Mouse (Mus musculus): ENCODE results near the gene Ddx28. TPM values are rescaled to one million over a fixed set of nuclear protein-coding genes. Genes with fewer than 3 reads are reported as not detected.
"Not testable (repeated sequence)": the region's sequence is repeated elsewhere in the genome, so short reads cannot be mapped to it uniquely, and the experiment has no call there.

Gene Ddx28
- polyA plus RNA-seq, 1 experiment from 2014 or later: 19.9 TPM

- Histone ChIP-seq H3K36me3 (peaks cover 17% of the 10 kb centered on the region), H3K4me1 (peaks cover 6% of the 10 kb centered on the region; the same call in 1 of the 2 replicates), H3K9me3 (replicated peaks) (no peaks in the 10 kb centered on the region), H3K9ac (no peak overlapping the region), H3K4me3 (no peak overlapping the region), H3K27ac (no peak overlapping the region), H3K27me3 (no peaks in the 10 kb centered on the region), H3K4me2 (replicated peaks) (no peak overlapping the region)
- 96% methylated on average over 11 of the region's 11 CpGs for WGBS
- ATAC-seq (ENCODE audit: low FRiP score): no peak
Measured at GRCm38 (mm10) chr8:106046872-106047559, 35.3 kb upstream of the Ddx28 start.

- Histone ChIP-seq H3K4me2 (replicated peaks) (no peak overlapping the region), H3K27me3 (no peaks in the 10 kb centered on the region), H3K9ac (no peak overlapping the region), H3K9me3 (replicated peaks) (no peaks in the 10 kb centered on the region), H3K4me3 (no peak overlapping the region), H3K4me1 (peaks cover 6% of the 10 kb centered on the region; the same call in 1 of the 2 replicates), H3K27ac (no peak overlapping the region), H3K36me3 (peaks cover 3% of the 10 kb centered on the region; the same call in 1 of the 2 replicates)
- ATAC-seq (ENCODE audit: low FRiP score): no peak
- WGBS: 87% methylated on average over 3 of the region's 3 CpGs
Measured at GRCm38 (mm10) chr8:106044151-106044550, 32.5 kb upstream of the Ddx28 start.

- Histone ChIP-seq H3K9me3 (replicated peaks) (no peaks in the 10 kb centered on the region), H3K27me3 (no peaks in the 10 kb centered on the region), H3K36me3 (peaks cover 3% of the 10 kb centered on the region; the same call in 1 of the 2 replicates), H3K4me2 (replicated peaks) (no peak overlapping the region), H3K4me1 (peaks cover 6% of the 10 kb centered on the region; the same call in 1 of the 2 replicates), H3K4me3 (no peak overlapping the region), H3K9ac (no peak overlapping the region), H3K27ac (no peak overlapping the region)
- ATAC-seq (ENCODE audit: low FRiP score): no peak
- 74% methylated on average over 2 of the region's 2 CpGs for WGBS
Measured at GRCm38 (mm10) chr8:106043055-106043454, 31.4 kb upstream of the Ddx28 start.

- WGBS: 75% methylated on average over 4 of the region's 4 CpGs
- peaks cover 6% of the 10 kb centered on the region; the same call in 1 of the 2 replicates for H3K36me3 ChIP-seq
- no peak for ATAC-seq (ENCODE audit: low FRiP score)
Measured at GRCm38 (mm10) chr8:106040218-106040617, 28.5 kb upstream of the Ddx28 start.

GRCm38 (mm10) chr8:106039605-106040004 is 27.9 kb upstream of the Ddx28 start:
- no peaks in the 10 kb centered on the region for H3K27me3 ChIP-seq
- H3K4me1 ChIP-seq: peaks cover 6% of the 10 kb centered on the region; the same call in 1 of the 2 replicates
- no peak overlapping the region for H3K27ac ChIP-seq
- no peaks in the 10 kb centered on the region for H3K9me3 ChIP-seq (replicated peaks)
- no peak for ATAC-seq (ENCODE audit: low FRiP score)
- H3K4me2 ChIP-seq (replicated peaks): no peak overlapping the region
- H3K36me3 ChIP-seq: peaks cover 6% of the 10 kb centered on the region; the same call in 1 of the 2 replicates
- no peak overlapping the region for H3K9ac ChIP-seq
- 86% methylated on average over 4 of the region's 4 CpGs for WGBS
- H3K4me3 ChIP-seq: no peak overlapping the region

More at GRCm38 (mm10) chr8:106040218-106040617, 28.5 kb upstream of the Ddx28 start:
- Histone ChIP-seq H3K4me1 (peaks cover 6% of the 10 kb centered on the region; the same call in 1 of the 2 replicates), H3K9me3 (replicated peaks) (no peaks in the 10 kb centered on the region), H3K4me2 (replicated peaks) (no peak overlapping the region), H3K27ac (no peak overlapping the region), H3K4me3 (no peak overlapping the region), H3K9ac (no peak overlapping the region), H3K27me3 (no peaks in the 10 kb centered on the region)

- Histone ChIP-seq H3K4me3 (no peak overlapping the region), H3K9ac (no peak overlapping the region), H3K27ac (no peak overlapping the region), H3K4me2 (replicated peaks) (no peak overlapping the region), H3K4me1 (no peaks in the 10 kb centered on the region), H3K9me3 (replicated peaks) (no peaks in the 10 kb centered on the region), H3K36me3 (peaks cover 6% of the 10 kb centered on the region; the same call in 1 of the 2 replicates), H3K27me3 (no peaks in the 10 kb centered on the region)
- 92% methylated on average over 10 of the region's 10 CpGs for WGBS
- ATAC-seq (ENCODE audit: low FRiP score): no peak
Measured at GRCm38 (mm10) chr8:106038721-106039120, 27.0 kb upstream of the Ddx28 start.

- Histone ChIP-seq H3K9me3 (replicated peaks) (no peaks in the 10 kb centered on the region), H3K27ac (no peak overlapping the region), H3K36me3 (peaks cover 13% of the 10 kb centered on the region), H3K4me2 (replicated peaks) (no peak overlapping the region), H3K9ac (no peak overlapping the region), H3K4me1 (no peaks in the 10 kb centered on the region), H3K4me3 (no peak overlapping the region), H3K27me3 (no peaks in the 10 kb centered on the region)
- ATAC-seq (ENCODE audit: low FRiP score): no peak
Measured at GRCm38 (mm10) chr8:106022483-106022882, 10.8 kb upstream of the Ddx28 start.

- WGBS: 90% methylated on average over 3 of the region's 3 CpGs
- peaks cover 18% of the 10 kb centered on the region; the same call in 1 of the 2 replicates for H3K36me3 ChIP-seq
- no peak for ATAC-seq (ENCODE audit: low FRiP score)
Measured at GRCm38 (mm10) chr8:106018039-106018438, 6.4 kb upstream of the Ddx28 start.

GRCm38 (mm10) chr8:106017130-106017529 is 5.4 kb upstream of the Ddx28 start:
- no peaks in the 10 kb centered on the region; the same call in 1 of the 2 replicates for H3K4me1 ChIP-seq
- H3K27ac ChIP-seq: no peak overlapping the region
- no peaks in the 10 kb centered on the region for H3K9me3 ChIP-seq (replicated peaks)
- H3K36me3 ChIP-seq: peaks cover 18% of the 10 kb centered on the region; the same call in 1 of the 2 replicates
- no peak for ATAC-seq (ENCODE audit: low FRiP score)
- H3K4me3 ChIP-seq: no peak overlapping the region
- no peaks in the 10 kb centered on the region for H3K27me3 ChIP-seq
- H3K9ac ChIP-seq: no peak overlapping the region
- WGBS: 94% methylated on average over 7 of the region's 7 CpGs
- no peak overlapping the region for H3K4me2 ChIP-seq (replicated peaks)

More at GRCm38 (mm10) chr8:106018039-106018438, 6.4 kb upstream of the Ddx28 start:
- no peak overlapping the region for H3K4me3 ChIP-seq
- no peak overlapping the region for H3K9ac ChIP-seq
- no peak overlapping the region for H3K27ac ChIP-seq
- no peak overlapping the region for H3K4me2 ChIP-seq (replicated peaks)
- no peaks in the 10 kb centered on the region for H3K27me3 ChIP-seq
- no peaks in the 10 kb centered on the region for H3K9me3 ChIP-seq (replicated peaks)
- no peaks in the 10 kb centered on the region for H3K4me1 ChIP-seq

- H3K4me1 ChIP-seq: peaks cover 6% of the 10 kb centered on the region
- H3K9ac ChIP-seq: no peak overlapping the region
- no peak overlapping the region for H3K4me2 ChIP-seq (replicated peaks)
- no peak for ATAC-seq (ENCODE audit: low FRiP score)
- H3K9me3 ChIP-seq (replicated peaks): no peaks in the 10 kb centered on the region
- no peak overlapping the region for H3K27ac ChIP-seq
- WGBS: 94% methylated on average over 6 of the region's 6 CpGs
- H3K36me3 ChIP-seq: peaks cover 18% of the 10 kb centered on the region; the same call in 1 of the 2 replicates
- H3K27me3 ChIP-seq: no peaks in the 10 kb centered on the region
- no peak overlapping the region for H3K4me3 ChIP-seq
Measured at GRCm38 (mm10) chr8:106016284-106016683, 4.6 kb upstream of the Ddx28 start.

GRCm38 (mm10) chr8:106012203-106012602 is 521 bp upstream of the Ddx28 start:
- H3K27me3 ChIP-seq: not testable (repeated sequence)
- peak overlapping the region; percentile 73 for H3K4me3 ChIP-seq

GRCm38 (mm10) chr8:106010748-106011642 is 687 bp downstream of the Ddx28 start:
- WGBS: 1% methylated on average over 74 of the region's 74 CpGs
- no peaks in the 10 kb centered on the region for H3K9me3 ChIP-seq (replicated peaks)
- ATAC-seq (ENCODE audit: low FRiP score): peak; percentile 95
- peaks cover 4% of the 10 kb centered on the region; the same call in 1 of the 2 replicates for H3K36me3 ChIP-seq
- H3K27ac ChIP-seq: peak overlapping the region; percentile 69
- peak overlapping the region; percentile 73 for H3K4me3 ChIP-seq
- H3K4me1 ChIP-seq: peaks cover 16% of the 10 kb centered on the region
- H3K9ac ChIP-seq: peak overlapping the region; percentile 81
- H3K27me3 ChIP-seq: no peaks in the 10 kb centered on the region
- peak overlapping the region; percentile 99 for H3K4me2 ChIP-seq (replicated peaks)

More at GRCm38 (mm10) chr8:106012203-106012602, 521 bp upstream of the Ddx28 start:
- not testable (repeated sequence) for H3K9me3 ChIP-seq (replicated peaks); H3K27ac ChIP-seq; ATAC-seq (ENCODE audit: low FRiP score); H3K9ac ChIP-seq
- H3K4me2 ChIP-seq (replicated peaks): peak overlapping the region; percentile 99
- peaks cover 13% of the 10 kb centered on the region; the same call in 1 of the 2 replicates for H3K36me3 ChIP-seq
- peaks cover 16% of the 10 kb centered on the region for H3K4me1 ChIP-seq
- WGBS: 80% methylated on average over 8 of the region's 8 CpGs
